Mouse (Mus musculus) 3134 (cell line): ENCODE data around the gene Olfr1053.
"Not testable (repeated sequence)": the region's sequence is repeated elsewhere in the genome, so short reads cannot be mapped to it uniquely, and the experiment has no call there.

ENCODE experiments used
- DNase-seq: peaks from one replicate; pipeline ENCODE4 v3.0.0-alpha.2; 2011; ENCODE audit warnings: low spot score; ENCODE audit not compliant: insufficient read length; ENCODE audit errors: extremely low read depth

Olfr1053 gene

DNA sequence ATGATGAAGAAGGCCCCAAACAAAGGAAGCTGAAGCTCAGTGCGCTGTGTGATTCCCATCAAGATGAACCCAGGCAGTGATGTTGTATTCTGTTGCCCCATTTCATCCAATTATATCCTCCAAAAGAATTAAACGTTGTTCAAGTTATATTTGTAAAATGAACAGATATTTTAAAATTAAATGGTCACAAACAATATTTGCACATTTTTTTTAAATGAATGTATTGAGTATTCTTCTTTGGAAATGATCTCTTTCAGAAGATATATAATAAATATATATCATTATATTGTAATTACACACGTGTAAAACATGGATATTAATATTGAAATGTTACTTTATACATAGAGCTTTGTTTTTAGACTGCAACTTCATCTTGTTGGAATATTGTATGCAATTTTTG lies at the start of gene Olfr1053:
Gene Olfr1053, minus strand, starts transcription at position 101 of the 400 bp plus-strand sequence.
- no peak for DNase-seq

DNA sequence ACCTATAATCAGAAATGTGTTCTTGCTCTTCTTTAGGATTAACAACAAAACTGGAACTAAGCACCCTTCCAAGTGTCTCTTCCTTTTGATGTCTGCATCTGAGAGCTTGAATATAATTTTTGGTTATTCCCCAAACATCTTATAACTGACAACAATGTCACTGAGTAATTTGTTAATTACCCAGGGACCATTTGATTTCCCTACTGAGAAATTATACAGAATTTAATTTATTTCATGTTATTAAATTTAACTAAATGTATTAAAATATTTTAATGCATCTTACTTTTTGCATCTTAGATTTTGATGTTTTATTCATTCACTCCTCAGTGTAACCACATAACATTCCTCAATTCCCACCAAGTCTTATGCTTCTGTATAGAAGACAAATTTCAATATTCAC lies 47.3 kb upstream of the Olfr1053 start, which contains the start of gene Olfr1056:
Gene Olfr1056, minus strand, starts transcription at position 101 of the 400 bp plus-strand sequence.
- no peak for DNase-seq

DNA sequence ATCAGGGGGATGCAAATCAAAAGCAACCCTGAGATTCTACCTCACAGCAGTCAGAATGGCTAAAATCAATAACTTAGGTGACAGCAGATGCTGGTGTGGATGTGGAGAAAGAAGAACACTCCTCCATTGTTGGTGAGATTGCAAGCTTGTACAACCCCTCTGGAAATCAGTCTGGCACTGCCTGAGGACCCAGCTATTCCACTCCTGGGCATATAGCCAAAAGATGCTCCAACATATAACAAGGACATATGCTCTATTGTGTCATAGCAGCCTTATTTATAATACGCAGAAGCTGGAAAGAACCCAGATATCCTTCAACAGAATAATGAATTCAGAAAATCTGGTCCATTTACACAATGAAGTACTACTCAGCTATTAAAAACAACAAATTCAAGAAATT lies 36.7 kb upstream of the Olfr1053 start:
- not testable (repeated sequence) for DNase-seq

DNA sequence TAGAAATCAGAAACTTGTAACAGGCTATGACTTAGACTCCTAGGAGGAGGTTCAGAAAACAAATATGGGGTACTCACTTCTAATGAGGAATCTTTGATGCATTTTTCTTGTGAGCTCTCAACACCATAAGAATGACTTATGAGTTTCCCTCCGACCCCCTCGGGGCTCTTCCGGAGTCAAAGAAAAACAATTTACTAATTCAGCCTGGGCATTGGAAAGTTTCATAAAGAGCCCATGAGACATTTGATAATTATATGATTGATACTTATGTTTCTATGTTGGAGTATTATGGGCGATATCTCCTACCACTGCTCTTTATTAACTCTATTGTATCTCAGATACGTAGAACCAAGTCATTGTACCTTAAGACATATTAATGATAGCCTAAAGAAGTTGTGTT lies 35.1 kb upstream of the Olfr1053 start, which contains the start of gene Olfr1055:
Gene Olfr1055, minus strand, starts transcription at position 101 of the 400 bp plus-strand sequence.
- no peak for DNase-seq

DNA sequence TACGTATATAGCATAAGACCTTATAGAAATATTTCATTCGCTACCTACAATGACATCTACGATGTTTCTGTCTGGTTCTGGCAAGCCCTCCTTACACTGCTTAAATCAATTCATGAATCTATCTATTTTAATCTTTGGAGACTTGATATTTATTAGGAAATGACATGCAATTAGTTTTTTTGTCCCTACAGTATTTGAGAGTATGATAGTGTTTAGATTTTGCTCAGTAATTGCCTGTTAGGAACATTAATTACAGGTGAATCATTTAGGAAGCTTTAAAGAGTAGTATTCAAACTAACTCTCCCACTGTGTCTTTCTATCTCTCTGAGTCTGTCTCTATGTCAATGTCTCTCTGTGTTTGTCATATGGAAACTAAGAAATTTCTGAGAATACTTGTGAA lies 20.2 kb upstream of the Olfr1053 start, which contains the start of gene Olfr1054:
Gene Olfr1054, minus strand, starts transcription at position 101 of the 400 bp plus-strand sequence.
- DNase-seq: no peak

DNA sequence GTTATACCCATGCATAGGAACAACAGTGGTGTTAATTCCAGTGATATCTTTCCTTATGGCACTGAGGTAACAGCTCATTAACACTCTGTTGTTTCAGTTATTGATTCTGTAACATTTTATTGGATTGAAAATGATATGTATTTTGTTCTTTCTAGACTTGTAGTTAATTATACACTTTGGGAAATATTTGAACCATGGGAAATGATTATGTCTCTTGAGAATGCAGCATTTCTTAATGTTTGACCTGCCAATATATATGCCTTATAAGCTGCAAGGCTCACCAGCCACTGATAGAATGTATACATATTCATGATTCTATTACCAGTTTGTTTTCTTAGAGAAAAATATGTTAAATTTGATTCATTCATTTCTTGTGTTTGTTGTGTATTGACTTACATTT lies 22.9 kb downstream of the Olfr1053 start, which contains the start of gene Olfr1052:
Gene Olfr1052, plus strand, starts transcription at position 301 of the 400 bp plus-strand sequence.
- DNase-seq: no peak

DNA sequence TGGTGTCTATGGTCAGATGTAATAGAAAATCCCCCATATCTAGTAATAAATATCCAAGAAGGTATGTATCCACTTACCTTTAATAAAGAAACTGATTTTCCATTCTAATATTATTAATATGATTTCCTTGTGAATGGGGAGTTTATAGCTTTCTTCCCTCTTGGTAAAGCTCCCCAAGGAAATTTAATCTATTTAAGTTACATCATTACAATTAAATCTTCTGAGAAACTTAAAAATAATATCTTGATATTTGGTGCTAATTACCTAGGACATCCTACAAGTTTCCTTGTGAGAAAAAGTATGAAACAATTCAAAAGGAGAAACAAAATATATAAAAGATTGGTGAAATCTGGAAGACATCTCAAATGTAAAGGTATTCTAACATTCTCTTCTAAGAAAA lies 36.1 kb downstream of the Olfr1053 start, which contains the start of gene Olfr1051:
Gene Olfr1051, minus strand, starts transcription at position 101 of the 400 bp plus-strand sequence.
- not testable (repeated sequence) for DNase-seq
